Mouse (Mus musculus): ENCODE data around the gene AL731706.1. TPM values are rescaled to one million over a fixed set of nuclear protein-coding genes. Genes with fewer than 3 reads are reported as not detected.
A peak's percentile ranks its signal among the peaks of the same experiment; 100 is the strongest.

The AL731706.1 gene
- 25.8 and 30.3 TPM in 2 replicates for polyA plus RNA-seq (2016; fragmentation: Nextera tagmentation; extraction: Ambion mirVana)

DNA sequence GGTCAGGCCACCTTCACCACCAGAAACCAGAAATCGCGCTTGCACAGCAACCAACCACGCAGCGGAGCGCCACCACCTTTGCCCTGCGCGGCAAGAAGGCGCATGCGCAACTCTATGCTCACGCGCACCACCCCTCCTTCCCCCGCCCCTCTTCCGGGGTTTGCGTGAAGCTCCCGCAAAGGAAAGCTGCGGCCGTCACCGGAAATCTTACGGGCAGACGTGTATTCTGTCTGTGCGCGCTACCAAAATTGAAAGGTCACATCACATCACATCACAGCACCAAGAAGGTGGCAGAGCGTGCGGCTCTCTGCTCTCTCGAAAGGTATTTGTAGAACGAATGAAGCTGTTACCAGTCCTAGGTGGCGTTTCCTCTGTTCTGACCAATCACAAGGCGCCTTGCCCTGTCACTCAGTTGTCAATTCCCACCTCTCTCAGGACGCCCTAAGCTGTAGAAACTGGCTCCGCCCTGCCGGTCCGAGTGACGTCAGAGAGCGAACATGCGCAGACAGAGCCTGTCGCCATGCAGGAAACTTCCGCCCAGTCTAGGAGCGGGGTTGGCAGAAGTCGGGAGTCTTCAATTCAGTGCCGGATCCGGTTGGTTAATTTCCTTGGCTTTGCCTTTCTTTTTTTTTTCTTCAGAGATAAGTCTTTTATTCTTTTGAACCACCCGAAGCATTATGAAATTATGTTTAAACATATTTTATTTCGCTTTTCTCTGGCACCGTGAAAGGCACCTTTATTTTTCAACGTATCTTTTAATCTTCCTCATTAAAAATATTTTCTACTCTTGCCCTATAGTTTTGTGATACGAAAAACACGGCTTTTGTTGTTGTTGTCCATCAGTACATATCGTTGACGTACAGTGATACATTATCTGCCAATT, at the start of gene AL731706.1, which contains the start of the genes Slx4ip and Mkks:
AL731706.1 (minus strand) TSS at position 322 of the 883 bp plus-strand sequence.
Slx4ip (plus strand) TSS at position 151 of the 883 bp plus-strand sequence.
Mkks (minus strand) TSS at position 322 of the 883 bp plus-strand sequence.
- no peaks in the 10 kb centered on the region for H3K27me3 ChIP-seq (ENCODE audit: low read depth, poor library complexity, severe bottlenecking)
- H3K9me3 ChIP-seq (replicated peaks) = no peaks in the 10 kb centered on the region
- WGBS = under 1% methylated on average over 49 of the region's 49 CpGs
- peaks cover 21% of the 10 kb centered on the region for H3K4me1 ChIP-seq
- no peaks in the 10 kb centered on the region for H3K36me3 ChIP-seq
- DNase-seq (ENCODE audit: low spot score) = peak; percentile 99
- H3K4me3 ChIP-seq = peak within 1 kb of the TSS; percentile 81
- H3K27ac ChIP-seq (replicated peaks) = peak within 1 kb of the TSS; percentile 96

DNA sequence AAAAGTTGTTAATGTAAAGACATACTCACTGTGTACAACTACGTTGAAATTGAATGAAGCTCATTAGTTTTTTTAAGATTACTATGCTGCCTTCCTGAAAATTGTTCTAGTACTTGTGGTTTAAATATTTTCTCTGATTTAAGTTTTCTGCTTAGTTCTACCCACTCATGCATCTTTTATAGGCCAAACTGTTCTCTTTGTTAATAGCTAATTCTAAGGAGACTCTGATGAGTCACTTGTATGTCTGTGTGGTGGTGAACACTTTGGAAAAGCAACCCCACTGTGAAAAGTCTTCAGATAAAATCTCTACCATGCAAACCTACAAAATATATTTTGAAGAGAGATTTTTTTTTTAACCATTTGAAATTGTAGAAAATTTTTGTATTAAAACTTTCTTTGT, 47.1 kb upstream of the AL731706.1 start:
- WGBS = 96% methylated on average over 1 of the region's 1 CpGs

DNA sequence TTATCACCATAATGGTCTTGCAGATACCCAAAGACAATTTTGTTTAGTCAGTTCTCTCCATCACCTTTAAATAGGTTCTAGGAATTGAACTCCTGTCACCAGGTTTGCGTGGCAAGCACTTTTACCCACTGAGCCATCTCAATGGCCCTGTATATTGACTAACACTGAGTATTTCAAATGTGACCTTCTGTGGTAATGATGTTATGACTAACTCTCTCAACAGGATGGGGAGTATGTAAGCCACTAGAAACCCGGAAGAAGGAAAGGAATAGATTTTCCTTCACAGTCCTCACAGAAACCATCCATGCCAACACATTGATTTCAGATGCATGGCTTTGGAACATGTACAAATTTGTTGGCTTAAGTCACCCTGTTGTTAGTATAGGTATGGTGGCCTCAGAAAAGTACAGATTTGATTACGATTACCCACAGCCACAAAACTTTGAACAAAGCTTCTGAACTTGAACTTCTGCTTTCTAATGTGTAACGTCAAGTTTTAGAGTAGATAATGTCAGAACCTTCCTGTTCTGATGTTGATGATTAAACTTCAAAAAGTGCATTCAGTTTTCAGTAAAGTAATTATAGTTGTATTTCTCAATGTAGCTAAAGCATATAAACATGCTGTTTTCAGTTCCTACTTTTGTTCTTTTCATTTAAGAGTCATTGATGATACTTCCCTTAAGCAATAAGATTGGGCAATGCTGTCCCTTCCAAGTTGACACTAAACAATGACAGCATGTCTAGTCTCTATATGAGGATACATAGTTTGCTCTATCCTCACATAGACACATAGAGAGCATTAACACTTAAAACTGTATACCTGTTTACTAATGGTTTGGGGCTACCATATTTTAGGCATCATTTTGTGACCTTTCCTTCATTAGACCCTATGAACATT, 45.5 kb upstream of the AL731706.1 start:
- no peaks in the 10 kb centered on the region for H3K4me1 ChIP-seq
- H3K27me3 ChIP-seq (ENCODE audit: low read depth, poor library complexity, severe bottlenecking) = no peaks in the 10 kb centered on the region
- no peaks in the 10 kb centered on the region for H3K36me3 ChIP-seq
- DNase-seq (ENCODE audit: low spot score) = no peak
- no peak overlapping the region for H3K27ac ChIP-seq (replicated peaks)
- 92% methylated on average over 4 of the region's 4 CpGs for WGBS
- H3K9me3 ChIP-seq (replicated peaks) = no peaks in the 10 kb centered on the region
- H3K4me3 ChIP-seq = no peak overlapping the region

More for the DNA sequence above, 47.1 kb upstream of the AL731706.1 start:
- Histone ChIP-seq H3K4me1 (no peaks in the 10 kb centered on the region), H3K9me3 (replicated peaks) (no peaks in the 10 kb centered on the region), H3K27me3 (ENCODE audit: low read depth, poor library complexity, severe bottlenecking) (no peaks in the 10 kb centered on the region), H3K27ac (replicated peaks) (no peak overlapping the region), H3K36me3 (no peaks in the 10 kb centered on the region), H3K4me3 (no peak overlapping the region)
- DNase-seq (ENCODE audit: low spot score) = no peak

GRCm38 (mm10) chr2:136921003-136921408, 29.8 kb upstream of the AL731706.1 start:
- 76% methylated on average over 4 of the region's 4 CpGs for WGBS
- no peak overlapping the region for H3K27ac ChIP-seq (replicated peaks)
- no peaks in the 10 kb centered on the region for H3K36me3 ChIP-seq
- no peaks in the 10 kb centered on the region for H3K4me1 ChIP-seq
- H3K27me3 ChIP-seq (ENCODE audit: low read depth, poor library complexity, severe bottlenecking) = no peaks in the 10 kb centered on the region
- H3K9me3 ChIP-seq (replicated peaks) = no peaks in the 10 kb centered on the region
- DNase-seq (ENCODE audit: low spot score) = no peak
- no peak overlapping the region for H3K4me3 ChIP-seq

DNA sequence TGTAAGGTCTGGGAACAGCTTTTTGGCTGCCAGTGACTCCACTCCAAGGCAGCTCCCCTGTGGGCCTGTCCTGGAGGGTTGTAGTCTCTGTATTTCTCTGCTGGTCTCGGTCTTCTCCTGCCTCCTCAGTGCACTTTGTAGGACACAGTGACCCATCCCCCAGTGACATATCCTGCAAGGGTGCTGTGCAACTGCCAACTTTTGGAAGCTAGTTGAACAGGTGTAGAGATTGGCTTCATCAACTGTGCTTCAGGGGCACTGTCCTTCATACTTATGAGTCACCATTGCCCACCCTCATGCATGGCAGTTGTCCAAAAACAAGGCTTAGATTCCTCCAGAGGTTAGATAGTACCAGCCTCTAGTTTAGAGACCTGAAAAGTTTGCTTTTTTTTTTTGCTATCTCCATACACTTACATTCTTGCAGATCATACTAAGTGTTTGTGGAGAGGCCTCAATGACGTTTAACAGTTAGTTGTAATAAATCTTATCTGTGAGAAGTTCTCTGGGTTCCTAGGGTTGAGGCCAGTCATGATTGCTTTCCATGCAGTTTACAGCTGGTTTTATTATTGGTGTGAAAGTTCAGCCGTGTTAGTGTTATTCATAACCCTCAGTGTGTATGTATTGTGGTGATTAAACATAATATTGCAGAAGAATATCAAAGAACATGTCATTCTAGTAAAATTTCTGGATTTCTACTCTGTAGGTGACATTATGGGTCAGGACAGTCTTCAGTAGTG, 29.2 kb upstream of the AL731706.1 start:
- H3K4me3 ChIP-seq = no peak overlapping the region
- no peaks in the 10 kb centered on the region for H3K9me3 ChIP-seq (replicated peaks)
- H3K27me3 ChIP-seq (ENCODE audit: low read depth, poor library complexity, severe bottlenecking) = no peaks in the 10 kb centered on the region
- WGBS = 89% methylated on average over 3 of the region's 3 CpGs
- H3K27ac ChIP-seq (replicated peaks) = no peak overlapping the region
- no peak for DNase-seq (ENCODE audit: low spot score)
- no peaks in the 10 kb centered on the region for H3K4me1 ChIP-seq
- H3K36me3 ChIP-seq = no peaks in the 10 kb centered on the region

- Histone ChIP-seq H3K4me3 (no peak overlapping the region), H3K27ac (replicated peaks) (0 out of 2 replicates have a peak overlapping the region, but pooled peaks have one; percentile 1), H3K27me3 (ENCODE audit: low read depth, poor library complexity, severe bottlenecking) (no peaks in the 10 kb centered on the region), H3K36me3 (no peaks in the 10 kb centered on the region), H3K4me1 (peaks cover 6% of the 10 kb centered on the region; the same call in 1 of the 2 replicates), H3K9me3 (replicated peaks) (no peaks in the 10 kb centered on the region)
- WGBS = 100% methylated on average over 1 of the region's 1 CpGs
- DNase-seq (ENCODE audit: low spot score) = no peak
These were observed 28.2 kb upstream of the AL731706.1 start for GRCm38 (mm10) chr2:136919433-136919832.

DNA sequence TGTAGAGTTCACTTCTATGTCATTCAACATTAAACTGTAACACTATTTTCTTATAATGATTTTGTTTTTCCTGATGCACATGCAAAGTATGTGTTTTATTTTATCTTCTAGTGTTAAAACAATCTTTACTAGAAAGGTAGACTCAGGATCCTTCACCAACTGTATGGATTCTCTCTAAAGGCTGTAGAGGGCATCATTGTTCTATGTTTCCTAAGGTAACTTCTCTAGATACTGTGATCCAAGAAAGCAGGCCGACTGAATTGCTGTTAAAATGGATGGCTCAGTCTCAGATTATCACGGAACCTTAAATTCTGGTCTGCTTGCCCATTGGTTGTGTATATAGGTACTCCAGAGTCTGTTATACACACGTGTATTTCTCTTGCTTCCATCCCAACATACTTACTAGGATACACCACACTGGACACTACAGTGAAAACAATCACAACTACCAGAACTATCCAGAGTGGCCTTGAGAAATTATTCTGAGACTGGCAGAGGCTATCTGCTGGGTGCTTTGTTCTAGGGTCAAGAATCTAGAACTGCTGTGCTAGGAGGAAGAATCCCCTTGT, 23.2 kb upstream of the AL731706.1 start:
- H3K9me3 ChIP-seq (replicated peaks) = no peaks in the 10 kb centered on the region
- 60% methylated on average over 3 of the region's 3 CpGs for WGBS
- H3K36me3 ChIP-seq = no peaks in the 10 kb centered on the region
- no peak for DNase-seq (ENCODE audit: low spot score)
- no peaks in the 10 kb centered on the region for H3K27me3 ChIP-seq (ENCODE audit: low read depth, poor library complexity, severe bottlenecking)
- no peak overlapping the region for H3K4me3 ChIP-seq
- peaks cover 45% of the 10 kb centered on the region for H3K4me1 ChIP-seq
- no peak overlapping the region for H3K27ac ChIP-seq (replicated peaks)

GRCm38 (mm10) chr2:136913021-136913420, 21.8 kb upstream of the AL731706.1 start:
- no peak overlapping the region for H3K4me3 ChIP-seq
- peak; percentile 21 for DNase-seq (ENCODE audit: low spot score)
- no peaks in the 10 kb centered on the region for H3K27me3 ChIP-seq (ENCODE audit: low read depth, poor library complexity, severe bottlenecking)
- H3K27ac ChIP-seq (replicated peaks) = peak overlapping the region; percentile 72
- H3K9me3 ChIP-seq (replicated peaks) = no peaks in the 10 kb centered on the region
- WGBS = 21% methylated on average over 3 of the region's 3 CpGs
- no peaks in the 10 kb centered on the region for H3K36me3 ChIP-seq
- H3K4me1 ChIP-seq = peaks cover 48% of the 10 kb centered on the region

- Histone ChIP-seq H3K4me3 (no peak overlapping the region), H3K36me3 (no peaks in the 10 kb centered on the region), H3K27me3 (ENCODE audit: low read depth, poor library complexity, severe bottlenecking) (no peaks in the 10 kb centered on the region), H3K27ac (replicated peaks) (peak overlapping the region; percentile 72), H3K4me1 (peaks cover 48% of the 10 kb centered on the region), H3K9me3 (replicated peaks) (no peaks in the 10 kb centered on the region)
- 19% methylated on average over 4 of the region's 4 CpGs for WGBS
- DNase-seq (ENCODE audit: low spot score) = peak; percentile 29
These were observed 20.8 kb upstream of the AL731706.1 start for GRCm38 (mm10) chr2:136911958-136912411.

DNA sequence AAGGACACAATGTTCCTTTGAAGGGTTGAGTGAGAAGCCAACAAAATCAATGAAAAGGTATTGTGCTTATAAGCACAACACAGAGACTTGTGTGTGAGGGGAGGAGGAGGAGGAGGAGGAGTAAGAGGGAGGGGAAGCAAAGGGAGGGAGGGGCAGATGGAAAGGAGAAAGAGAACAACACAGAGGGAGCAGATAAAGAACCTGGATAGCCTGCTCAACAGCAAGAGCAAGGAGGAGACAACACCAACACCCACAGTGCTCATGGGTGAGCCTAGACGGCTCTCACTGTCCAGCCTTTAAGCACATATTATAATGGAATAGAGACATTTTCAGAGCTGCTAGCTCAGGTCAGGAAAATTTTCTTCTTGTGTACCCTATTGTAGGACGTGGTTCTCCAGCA, 18.1 kb upstream of the AL731706.1 start:
- 65% methylated on average over 2 of the region's 2 CpGs for WGBS
- no peak for DNase-seq (ENCODE audit: low spot score)
- no peaks in the 10 kb centered on the region for H3K9me3 ChIP-seq (replicated peaks)
- H3K36me3 ChIP-seq = peaks cover 12% of the 10 kb centered on the region
- no peaks in the 10 kb centered on the region for H3K27me3 ChIP-seq (ENCODE audit: low read depth, poor library complexity, severe bottlenecking)
- peaks cover 41% of the 10 kb centered on the region for H3K4me1 ChIP-seq
- H3K4me3 ChIP-seq = no peak overlapping the region
- H3K27ac ChIP-seq (replicated peaks) = no peak overlapping the region; the same call in 1 of the 2 replicates

GRCm38 (mm10) chr2:136908596-136908995, 17.4 kb upstream of the AL731706.1 start:
- peaks cover 37% of the 10 kb centered on the region for H3K4me1 ChIP-seq
- H3K36me3 ChIP-seq = peaks cover 12% of the 10 kb centered on the region
- no peak overlapping the region for H3K27ac ChIP-seq (replicated peaks)
- WGBS = 84% methylated on average over 3 of the region's 3 CpGs
- DNase-seq (ENCODE audit: low spot score) = no peak
- no peaks in the 10 kb centered on the region for H3K27me3 ChIP-seq (ENCODE audit: low read depth, poor library complexity, severe bottlenecking)
- H3K9me3 ChIP-seq (replicated peaks) = no peaks in the 10 kb centered on the region
- H3K4me3 ChIP-seq = no peak overlapping the region

Measured in midbrain, embryonic 10.5 days (tissue).